Mouse (Mus musculus): Measurements from ENCODE around the gene Zc3h12a. TPM values are rescaled to one million over a fixed set of nuclear protein-coding genes. Genes with fewer than 3 reads are reported as not detected.

Zc3h12a gene
- total and polyA plus RNA-seq, 3 experiments = 1.0 to 3.8 (median 1.2) TPM

DNA sequence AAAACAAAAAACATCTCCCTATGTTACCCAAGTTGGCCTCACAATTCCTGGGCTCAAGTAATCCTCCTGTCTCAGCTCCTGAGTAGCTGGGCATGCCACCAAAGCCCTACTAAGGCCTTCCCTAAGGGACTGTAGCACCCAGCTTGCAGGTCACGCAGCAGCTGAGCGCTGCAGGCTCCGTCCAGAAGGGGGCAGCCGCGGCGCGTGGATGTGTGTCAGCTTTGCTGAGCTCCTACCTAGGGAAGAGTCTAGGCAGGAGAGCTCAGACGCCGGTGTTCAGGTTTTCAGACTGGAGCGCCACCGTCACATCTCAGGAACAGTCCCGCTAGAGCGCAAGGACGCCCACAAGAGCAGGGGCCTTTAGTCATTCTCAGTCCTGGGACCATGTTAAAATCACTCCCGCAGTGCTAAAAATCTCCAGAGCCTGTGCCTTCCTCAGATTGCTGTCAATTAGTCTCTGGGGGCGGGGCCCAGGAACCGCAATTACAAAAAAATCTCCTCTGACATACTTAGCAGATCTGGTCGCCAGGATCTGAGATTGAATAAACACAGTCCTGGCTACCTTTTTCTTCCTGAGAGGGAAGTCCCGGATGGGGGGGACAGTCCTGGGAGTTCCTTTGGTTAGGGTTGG, 32.8 kb upstream of the Zc3h12a start:
- Histone ChIP-seq H3K36me3 (replicated peaks) (no peaks in the 10 kb centered on the region), H3K9me3 (replicated peaks) (peaks cover 59% of the 10 kb centered on the region), H3K27me3 (ENCODE audit: insufficient read depth, low read length) (no peaks in the 10 kb centered on the region), H3K4me3 (ENCODE audit: low read depth, low read length) (no peak overlapping the region), H3K4me1 (ENCODE audit: insufficient read depth, low read depth, low read length) (no peaks in the 10 kb centered on the region)
- DNase-seq (ENCODE audit: low spot score) = no peak
- no peak for ATAC-seq (ENCODE audit: extremely low read depth, insufficient number of reproducible peaks, low FRiP score, poor library complexity, severe bottlenecking)
- TF ChIP-seq GATA1 (IDR thresholded peaks at IDR 0.05; ENCODE audit: borderline replicate concordance, low read length) (no peak), TAL1 (conservative IDR thresholded peaks at IDR 0.05; ENCODE audit: low read depth, low read length) (no peak), POLR2AphosphoS5 (IDR thresholded peaks at IDR 0.05; ENCODE audit: insufficient replicate concordance, low read depth, low read length) (no peak), GATA2 (IDR thresholded peaks at IDR 0.05; ENCODE audit: borderline replicate concordance, low read depth, low read length) (no peak), CTCF (IDR thresholded peaks at IDR 0.05; ENCODE audit: low read depth, low read length) (no peak)

DNA sequence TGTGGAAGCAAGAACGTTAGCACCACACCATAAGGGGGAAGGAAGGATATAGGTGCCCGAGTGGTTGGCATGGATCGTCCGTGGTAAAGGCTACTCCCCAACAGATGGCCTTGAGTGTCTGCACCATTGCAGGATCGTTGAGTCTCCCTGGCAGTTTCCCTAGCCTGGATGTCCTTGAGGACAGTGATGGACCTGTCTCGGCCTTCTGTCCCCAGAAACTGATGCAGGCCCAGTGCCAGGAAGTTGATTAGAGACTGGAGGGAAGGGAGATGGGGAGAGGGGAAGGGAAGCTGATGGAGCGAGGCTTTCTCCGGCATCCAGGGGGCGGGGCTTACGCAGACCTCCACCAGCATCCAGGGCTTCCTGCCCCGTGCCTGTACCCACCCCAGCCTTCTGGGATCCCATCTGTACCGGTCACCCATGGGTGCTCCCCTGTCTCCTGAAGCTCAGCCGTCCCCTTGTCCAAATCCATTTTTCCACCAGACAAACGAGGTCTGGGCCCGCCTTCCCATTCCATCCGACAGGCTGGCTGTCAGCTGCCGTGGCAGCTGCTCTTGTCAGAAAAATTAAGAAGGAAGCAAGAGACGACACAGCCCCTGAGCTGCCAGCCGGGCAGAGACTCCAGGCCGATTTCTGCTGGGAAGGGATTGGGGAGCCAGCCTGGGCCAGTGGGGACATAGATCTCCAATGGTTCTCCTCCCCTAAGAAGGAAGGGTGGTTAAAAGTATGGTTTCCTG, 31.1 kb upstream of the Zc3h12a start:
- H3K36me3 ChIP-seq (replicated peaks) = no peaks in the 10 kb centered on the region
- no peak overlapping the region for H3K4me3 ChIP-seq (ENCODE audit: low read depth, low read length)
- no peak for ATAC-seq (ENCODE audit: extremely low read depth, insufficient number of reproducible peaks, low FRiP score, poor library complexity, severe bottlenecking)
- H3K4me1 ChIP-seq (ENCODE audit: insufficient read depth, low read depth, low read length) = no peaks in the 10 kb centered on the region
- H3K27me3 ChIP-seq (ENCODE audit: insufficient read depth, low read length) = no peaks in the 10 kb centered on the region
- peaks cover 51% of the 10 kb centered on the region for H3K9me3 ChIP-seq (replicated peaks)
- TF ChIP-seq POLR2AphosphoS5 (IDR thresholded peaks at IDR 0.05; ENCODE audit: insufficient replicate concordance, low read depth, low read length) = no peak
- no peak for TF ChIP-seq CTCF (IDR thresholded peaks at IDR 0.05; ENCODE audit: low read depth, low read length)
- no peak for TF ChIP-seq GATA2 (IDR thresholded peaks at IDR 0.05; ENCODE audit: borderline replicate concordance, low read depth, low read length)
- no peak for DNase-seq (ENCODE audit: low spot score)

DNA sequence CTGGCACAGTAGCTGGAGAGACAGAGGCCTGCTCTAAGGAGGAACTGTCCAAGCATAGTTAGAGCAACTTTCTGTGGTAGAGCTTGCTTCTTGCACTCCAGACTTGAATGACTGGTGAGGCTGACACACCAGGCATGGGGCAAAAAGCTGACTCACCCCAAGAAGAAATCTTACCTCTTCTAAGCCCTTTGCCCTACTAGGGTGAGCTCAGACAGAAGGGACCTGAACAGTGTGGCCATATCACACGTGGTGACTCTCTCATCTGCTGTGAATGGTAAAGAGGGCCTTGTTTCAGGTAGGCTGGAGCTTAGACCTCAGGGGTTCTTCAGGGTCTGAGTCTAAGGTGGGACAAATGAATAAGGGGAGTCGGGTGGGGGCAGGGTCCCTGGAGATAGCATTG, 30.4 kb upstream of the Zc3h12a start:
- ATAC-seq (ENCODE audit: extremely low read depth, insufficient number of reproducible peaks, low FRiP score, poor library complexity, severe bottlenecking) (no peak), DNase-seq (ENCODE audit: low spot score) (no peak)
- no peaks in the 10 kb centered on the region for H3K36me3 ChIP-seq (replicated peaks)
- no peaks in the 10 kb centered on the region for H3K4me1 ChIP-seq (ENCODE audit: insufficient read depth, low read depth, low read length)
- H3K9me3 ChIP-seq (replicated peaks) = peaks cover 48% of the 10 kb centered on the region
- TF ChIP-seq POLR2AphosphoS5 (IDR thresholded peaks at IDR 0.05; ENCODE audit: insufficient replicate concordance, low read depth, low read length) (no peak), CTCF (IDR thresholded peaks at IDR 0.05; ENCODE audit: low read depth, low read length) (no peak), GATA1 (IDR thresholded peaks at IDR 0.05; ENCODE audit: borderline replicate concordance, low read length) (no peak)
- no peaks in the 10 kb centered on the region for H3K27me3 ChIP-seq (ENCODE audit: insufficient read depth, low read length)
- no peak overlapping the region for H3K4me3 ChIP-seq (ENCODE audit: low read depth, low read length)

DNA sequence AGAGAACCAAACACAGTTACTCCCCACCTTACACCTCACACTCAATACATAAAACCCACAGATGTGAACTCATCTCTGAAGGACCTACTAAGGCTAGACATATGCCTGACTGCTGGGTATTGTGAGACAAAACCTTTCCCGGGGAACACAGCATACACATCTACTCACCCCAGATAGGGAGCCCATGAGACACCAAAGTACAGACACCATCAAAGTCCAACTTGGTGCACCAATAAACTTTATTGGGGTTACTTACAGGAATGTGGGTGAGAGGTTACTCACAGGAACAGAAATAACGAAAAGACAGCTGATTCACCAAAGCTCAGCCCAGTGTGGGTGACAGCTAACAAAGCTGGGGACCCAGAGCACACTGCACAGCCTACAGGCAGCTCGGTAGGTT, 29.7 kb upstream of the Zc3h12a start:
- TF ChIP-seq CTCF (IDR thresholded peaks at IDR 0.05; ENCODE audit: low read depth, low read length) = no peak
- no peak for TF ChIP-seq POLR2AphosphoS5 (IDR thresholded peaks at IDR 0.05; ENCODE audit: insufficient replicate concordance, low read depth, low read length)
- no peak for TF ChIP-seq TAL1 (conservative IDR thresholded peaks at IDR 0.05; ENCODE audit: low read depth, low read length)
- TF ChIP-seq GATA1 (IDR thresholded peaks at IDR 0.05; ENCODE audit: borderline replicate concordance, low read length) = no peak
- no peak for TF ChIP-seq GATA2 (IDR thresholded peaks at IDR 0.05; ENCODE audit: borderline replicate concordance, low read depth, low read length)
- H3K27me3 ChIP-seq (ENCODE audit: insufficient read depth, low read length) = no peaks in the 10 kb centered on the region
- peaks cover 43% of the 10 kb centered on the region for H3K9me3 ChIP-seq (replicated peaks)
- H3K36me3 ChIP-seq (replicated peaks) = no peaks in the 10 kb centered on the region
- ATAC-seq (ENCODE audit: extremely low read depth, insufficient number of reproducible peaks, low FRiP score, poor library complexity, severe bottlenecking) (no peak), DNase-seq (ENCODE audit: low spot score) (no peak)
- H3K4me3 ChIP-seq (ENCODE audit: low read depth, low read length) = no peak overlapping the region
- H3K4me1 ChIP-seq (ENCODE audit: insufficient read depth, low read depth, low read length) = no peaks in the 10 kb centered on the region

DNA sequence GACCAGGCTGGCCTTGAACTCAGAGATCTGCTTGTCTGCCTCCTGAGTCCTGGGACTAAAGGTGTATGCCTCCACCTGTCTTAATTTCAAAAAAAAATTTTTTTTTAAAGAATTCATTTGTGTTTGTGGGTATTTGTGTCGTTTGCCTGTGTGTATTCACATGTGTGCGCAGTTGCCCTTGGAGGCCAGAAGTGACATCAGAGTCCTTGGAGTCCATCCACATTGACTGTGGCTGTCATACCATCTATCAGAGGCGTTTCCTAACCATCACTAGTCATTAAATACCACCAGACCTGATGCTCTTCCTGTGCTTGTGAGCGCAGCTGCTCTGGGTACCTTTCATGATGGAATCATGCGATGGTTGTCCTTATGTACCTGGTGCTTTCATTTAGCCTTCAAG, 28.0 kb upstream of the Zc3h12a start:
- Histone ChIP-seq H3K4me1 (ENCODE audit: insufficient read depth, low read depth, low read length) (no peaks in the 10 kb centered on the region), H3K27me3 (ENCODE audit: insufficient read depth, low read length) (no peaks in the 10 kb centered on the region)

DNA sequence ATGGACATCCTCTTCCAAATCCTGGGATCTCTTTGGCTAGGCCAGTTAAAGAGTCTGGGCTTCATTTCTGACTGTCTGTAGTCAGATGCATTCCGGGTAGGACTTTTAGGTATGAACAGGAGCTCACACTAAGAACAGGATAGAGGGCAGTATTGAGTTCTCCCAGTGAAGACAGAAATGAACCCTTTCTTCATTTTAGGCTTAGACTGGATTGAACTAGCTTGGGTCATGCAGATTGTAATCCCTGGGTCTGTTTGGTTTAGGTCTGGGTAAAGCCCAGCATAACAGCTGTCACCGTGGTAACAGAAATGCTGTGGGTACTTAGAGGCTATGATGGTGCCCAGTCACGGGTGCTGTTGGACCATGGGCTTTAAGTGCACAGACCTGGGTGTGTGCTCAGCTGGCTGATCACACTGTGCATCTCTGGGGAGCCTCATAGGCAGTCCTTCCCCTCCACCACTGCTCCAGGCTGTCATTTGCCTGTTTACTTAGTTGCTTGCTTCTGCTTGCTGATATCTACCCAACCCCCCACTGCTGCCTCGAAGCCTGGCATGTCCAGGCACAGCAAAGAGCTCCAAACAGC, 26.1 kb upstream of the Zc3h12a start:
- peaks cover 39% of the 10 kb centered on the region for H3K9me3 ChIP-seq (replicated peaks)
- no peaks in the 10 kb centered on the region for H3K4me1 ChIP-seq (ENCODE audit: insufficient read depth, low read depth, low read length)
- ATAC-seq (ENCODE audit: extremely low read depth, insufficient number of reproducible peaks, low FRiP score, poor library complexity, severe bottlenecking) (no peak), DNase-seq (ENCODE audit: low spot score) (no peak)
- no peak overlapping the region for H3K4me3 ChIP-seq (ENCODE audit: low read depth, low read length)
- no peaks in the 10 kb centered on the region for H3K27me3 ChIP-seq (ENCODE audit: insufficient read depth, low read length)
- no peaks in the 10 kb centered on the region for H3K36me3 ChIP-seq (replicated peaks)
- TF ChIP-seq POLR2AphosphoS5 (IDR thresholded peaks at IDR 0.05; ENCODE audit: insufficient replicate concordance, low read depth, low read length) = no peak
- no peak for TF ChIP-seq GATA1 (IDR thresholded peaks at IDR 0.05; ENCODE audit: borderline replicate concordance, low read length)
- no peak for TF ChIP-seq TAL1 (conservative IDR thresholded peaks at IDR 0.05; ENCODE audit: low read depth, low read length)

More for the DNA sequence above, 28.0 kb upstream of the Zc3h12a start:
- Histone ChIP-seq H3K36me3 (replicated peaks) (no peaks in the 10 kb centered on the region), H3K9me3 (replicated peaks) (peaks cover 37% of the 10 kb centered on the region), H3K4me3 (ENCODE audit: low read depth, low read length) (no peak overlapping the region)
- DNase-seq (ENCODE audit: low spot score) (no peak), ATAC-seq (ENCODE audit: extremely low read depth, insufficient number of reproducible peaks, low FRiP score, poor library complexity, severe bottlenecking) (no peak)
- TF ChIP-seq POLR2AphosphoS5 (IDR thresholded peaks at IDR 0.05; ENCODE audit: insufficient replicate concordance, low read depth, low read length) (no peak), GATA1 (IDR thresholded peaks at IDR 0.05; ENCODE audit: borderline replicate concordance, low read length) (no peak), CTCF (IDR thresholded peaks at IDR 0.05; ENCODE audit: low read depth, low read length) (no peak), TAL1 (conservative IDR thresholded peaks at IDR 0.05; ENCODE audit: low read depth, low read length) (no peak), GATA2 (IDR thresholded peaks at IDR 0.05; ENCODE audit: borderline replicate concordance, low read depth, low read length) (no peak)
